Mouse (Mus musculus) spleen, postnatal 10 days (tissue): Measurements from ENCODE around the gene Olfr945.

Experiments used
- DNase-seq, 2 experiments: peaks; one replicate each; pipeline ENCODE4 v3.0.0; 2021 to 2022; ENCODE audit warnings: low spot score in 2 of 2

Gene Olfr945

GRCm38 (mm10) chr9:39276718-39277117 lies at the start of gene Olfr945:
Gene Olfr945 (minus strand): TSS chr9:39276818.
- no peak for DNase-seq

DNA sequence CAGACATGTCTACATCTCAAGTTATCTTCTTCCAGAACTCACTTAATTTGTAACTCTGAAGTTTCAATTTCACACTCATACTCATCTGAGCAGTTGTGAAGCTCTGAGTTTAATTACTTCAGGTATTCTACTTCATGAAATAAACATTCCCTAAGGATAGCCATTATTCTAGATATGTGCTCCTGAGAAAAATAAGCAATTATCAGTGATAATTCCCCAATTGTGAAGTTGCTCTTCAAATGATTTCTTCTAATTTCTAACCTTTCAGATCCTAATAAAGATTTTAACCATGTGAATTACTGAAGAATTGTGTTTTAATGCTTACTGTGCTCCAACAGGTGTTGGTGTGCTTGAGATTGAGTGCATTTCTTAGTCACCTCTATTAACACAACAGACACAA lies 49.3 kb upstream of the Olfr945 start, which contains the start of gene Olfr948:
TSS of gene Olfr948 (minus strand) at position 101 of the 400 bp plus-strand sequence.
- DNase-seq = no peak

DNA sequence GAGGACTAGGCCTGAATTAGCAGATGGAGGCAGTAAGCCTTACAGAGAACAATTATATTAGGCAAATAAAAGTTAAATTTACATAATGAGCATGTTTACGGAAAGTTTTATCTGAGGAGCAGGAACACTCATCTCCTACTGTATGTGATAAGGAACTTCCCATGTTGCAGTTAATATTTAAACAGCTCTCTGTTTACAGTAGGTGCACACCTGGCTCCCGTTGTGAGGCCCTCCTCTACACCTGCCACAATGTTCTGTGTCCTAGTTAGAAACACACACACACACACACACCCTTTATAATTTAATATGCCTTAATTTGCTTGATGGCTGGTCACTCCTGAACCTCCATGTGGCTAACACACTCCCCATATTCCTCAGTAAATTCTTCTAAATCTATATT lies 10.5 kb upstream of the Olfr945 start:
- DNase-seq = no peak

- DNase-seq = no peak
Observed at GRCm38 (mm10) chr9:39249894-39250293, 26.7 kb downstream of the Olfr945 start, which contains the start of gene Olfr1537. Gene Olfr1537 (minus strand): TSS chr9:39249994.
